Mouse (Mus musculus): ENCODE data around the gene Vstm2a. TPM values are rescaled to one million over a fixed set of nuclear protein-coding genes. Genes with fewer than 3 reads are reported as not detected.
A peak's percentile ranks its signal among the peaks of the same experiment; 100 is the strongest.

Vstm2a gene
- polyA plus RNA-seq, 1 experiment: not detected

GRCm38 (mm10) chr11:16260764-16261578 lies 3.4 kb downstream of the Vstm2a start:
- TF ChIP-seq TCF12 (IDR thresholded peaks at IDR 0.05; ENCODE audit: insufficient read depth, poor library complexity, severe bottlenecking): no peak
- no peak for TF ChIP-seq TCF3 (IDR thresholded peaks at IDR 0.05; ENCODE audit: insufficient read length, low read depth)
- TF ChIP-seq POLR2AphosphoS2 (IDR thresholded peaks at IDR 0.05; ENCODE audit: insufficient read length, low read depth): no peak
- TF ChIP-seq REST (IDR thresholded peaks at IDR 0.05; ENCODE audit: insufficient read depth, insufficient read length): no peak
- TF ChIP-seq E2F4 (IDR thresholded peaks at IDR 0.05; ENCODE audit: insufficient read depth): no peak
- TF ChIP-seq POLR2A (IDR thresholded peaks at IDR 0.05; ENCODE audit: insufficient read length, low read depth): no peak
- TF ChIP-seq MYOD1 (IDR thresholded peaks at IDR 0.05; ENCODE audit: control insufficient read depth in 1 of 3, insufficient read length in 2 of 3, low read depth in 2 of 3): no peak
- no peak for TF ChIP-seq CEBPB (IDR thresholded peaks at IDR 0.05; ENCODE audit: insufficient read depth, poor library complexity, severe bottlenecking)
- TF ChIP-seq MAX (IDR thresholded peaks at IDR 0.05; ENCODE audit: low read depth): no peak
- no peak for TF ChIP-seq MYOG (IDR thresholded peaks at IDR 0.05; ENCODE audit: control insufficient read depth in 1 of 3, insufficient read depth in 1 of 3, insufficient read length in 2 of 3, low read depth in 2 of 3)
- TF ChIP-seq USF1 (IDR thresholded peaks at IDR 0.05; ENCODE audit: low read depth): no peak
- Histone ChIP-seq H3K27me3 (ENCODE audit: control insufficient read depth, insufficient read depth, insufficient read length) (peaks cover 10% of the 10 kb centered on the region), H3ac (ENCODE audit: control insufficient read depth, insufficient read length) (no peak overlapping the region), H3K4me3 (no peak overlapping the region), H3K36me3 (ENCODE audit: control insufficient read depth, insufficient read depth) (no peaks in the 10 kb centered on the region), H3K4me2 (ENCODE audit: low read depth) (peak overlapping the region; percentile 12), H3K79me2 (ENCODE audit: control insufficient read depth, insufficient read depth) (no peaks in the 10 kb centered on the region)

GRCm38 (mm10) chr11:16268396-16268795 lies 10.9 kb downstream of the Vstm2a start:
- Histone ChIP-seq H3ac (ENCODE audit: control insufficient read depth, insufficient read length) (no peak overlapping the region), H3K4me2 (ENCODE audit: low read depth) (no peak overlapping the region), H3K27me3 (ENCODE audit: control insufficient read depth, insufficient read depth, insufficient read length) (no peaks in the 10 kb centered on the region), H3K4me3 (no peak overlapping the region), H3K79me2 (ENCODE audit: control insufficient read depth, insufficient read depth) (no peaks in the 10 kb centered on the region), H3K36me3 (ENCODE audit: control insufficient read depth, insufficient read depth) (no peaks in the 10 kb centered on the region)
- TF ChIP-seq MAX (IDR thresholded peaks at IDR 0.05; ENCODE audit: low read depth) (no peak), MYOG (IDR thresholded peaks at IDR 0.05; ENCODE audit: control insufficient read depth in 1 of 3, insufficient read depth in 1 of 3, insufficient read length in 2 of 3, low read depth in 2 of 3) (no peak), USF1 (IDR thresholded peaks at IDR 0.05; ENCODE audit: low read depth) (no peak), MYOD1 (IDR thresholded peaks at IDR 0.05; ENCODE audit: control insufficient read depth in 1 of 3, insufficient read length in 2 of 3, low read depth in 2 of 3) (no peak), POLR2A (IDR thresholded peaks at IDR 0.05; ENCODE audit: insufficient read length, low read depth) (no peak), TCF12 (IDR thresholded peaks at IDR 0.05; ENCODE audit: insufficient read depth, poor library complexity, severe bottlenecking) (no peak), TCF3 (IDR thresholded peaks at IDR 0.05; ENCODE audit: insufficient read length, low read depth) (no peak), POLR2AphosphoS2 (IDR thresholded peaks at IDR 0.05; ENCODE audit: insufficient read length, low read depth) (no peak), SRF (IDR thresholded peaks at IDR 0.05; ENCODE audit: control insufficient read depth, insufficient read length, low read depth) (no peak), CEBPB (IDR thresholded peaks at IDR 0.05; ENCODE audit: insufficient read depth, poor library complexity, severe bottlenecking) (no peak), E2F4 (IDR thresholded peaks at IDR 0.05; ENCODE audit: insufficient read depth) (no peak), REST (IDR thresholded peaks at IDR 0.05; ENCODE audit: insufficient read depth, insufficient read length) (no peak)

GRCm38 (mm10) chr11:16290381-16290780 lies 32.9 kb downstream of the Vstm2a start:
- no peaks in the 10 kb centered on the region for H3K79me2 ChIP-seq (ENCODE audit: control insufficient read depth, insufficient read depth)
- no peak for TF ChIP-seq POLR2A (IDR thresholded peaks at IDR 0.05; ENCODE audit: insufficient read length, low read depth)
- no peak for TF ChIP-seq MAX (IDR thresholded peaks at IDR 0.05; ENCODE audit: low read depth)
- TF ChIP-seq MYOG (IDR thresholded peaks at IDR 0.05; ENCODE audit: control insufficient read depth in 1 of 3, insufficient read depth in 1 of 3, insufficient read length in 2 of 3, low read depth in 2 of 3): no peak
- TF ChIP-seq TCF3 (IDR thresholded peaks at IDR 0.05; ENCODE audit: insufficient read length, low read depth): no peak
- no peak for TF ChIP-seq REST (IDR thresholded peaks at IDR 0.05; ENCODE audit: insufficient read depth, insufficient read length)
- no peak for TF ChIP-seq SRF (IDR thresholded peaks at IDR 0.05; ENCODE audit: control insufficient read depth, insufficient read length, low read depth)
- TF ChIP-seq POLR2AphosphoS2 (IDR thresholded peaks at IDR 0.05; ENCODE audit: insufficient read length, low read depth): no peak
- no peak for TF ChIP-seq USF1 (IDR thresholded peaks at IDR 0.05; ENCODE audit: low read depth)
- no peak for TF ChIP-seq E2F4 (IDR thresholded peaks at IDR 0.05; ENCODE audit: insufficient read depth)
- TF ChIP-seq TCF12 (IDR thresholded peaks at IDR 0.05; ENCODE audit: insufficient read depth, poor library complexity, severe bottlenecking): no peak
- no peak for TF ChIP-seq MYOD1 (IDR thresholded peaks at IDR 0.05; ENCODE audit: control insufficient read depth in 1 of 3, insufficient read length in 2 of 3, low read depth in 2 of 3)
- TF ChIP-seq CEBPB (IDR thresholded peaks at IDR 0.05; ENCODE audit: insufficient read depth, poor library complexity, severe bottlenecking): no peak
- H3ac ChIP-seq (ENCODE audit: control insufficient read depth, insufficient read length): no peak overlapping the region
- no peak overlapping the region for H3K4me3 ChIP-seq
- H3K36me3 ChIP-seq (ENCODE audit: control insufficient read depth, insufficient read depth): no peaks in the 10 kb centered on the region
- no peaks in the 10 kb centered on the region for H3K27me3 ChIP-seq (ENCODE audit: control insufficient read depth, insufficient read depth, insufficient read length)
- no peak overlapping the region for H3K4me2 ChIP-seq (ENCODE audit: low read depth)

- Histone ChIP-seq H3ac (ENCODE audit: control insufficient read depth, insufficient read length) (no peak overlapping the region), H3K27me3 (ENCODE audit: control insufficient read depth, insufficient read depth, insufficient read length) (no peaks in the 10 kb centered on the region), H3K4me3 (no peak overlapping the region), H3K4me2 (ENCODE audit: low read depth) (no peak overlapping the region), H3K36me3 (ENCODE audit: control insufficient read depth, insufficient read depth) (no peaks in the 10 kb centered on the region), H3K79me2 (ENCODE audit: control insufficient read depth, insufficient read depth) (no peaks in the 10 kb centered on the region)
- TF ChIP-seq TCF12 (IDR thresholded peaks at IDR 0.05; ENCODE audit: insufficient read depth, poor library complexity, severe bottlenecking) (no peak), POLR2AphosphoS2 (IDR thresholded peaks at IDR 0.05; ENCODE audit: insufficient read length, low read depth) (no peak), POLR2A (IDR thresholded peaks at IDR 0.05; ENCODE audit: insufficient read length, low read depth) (no peak), E2F4 (IDR thresholded peaks at IDR 0.05; ENCODE audit: insufficient read depth) (no peak), SRF (IDR thresholded peaks at IDR 0.05; ENCODE audit: control insufficient read depth, insufficient read length, low read depth) (no peak), MYOG (IDR thresholded peaks at IDR 0.05; ENCODE audit: control insufficient read depth in 1 of 3, insufficient read depth in 1 of 3, insufficient read length in 2 of 3, low read depth in 2 of 3) (no peak), MYOD1 (IDR thresholded peaks at IDR 0.05; ENCODE audit: control insufficient read depth in 1 of 3, insufficient read length in 2 of 3, low read depth in 2 of 3) (no peak), TCF3 (IDR thresholded peaks at IDR 0.05; ENCODE audit: insufficient read length, low read depth) (no peak), CEBPB (IDR thresholded peaks at IDR 0.05; ENCODE audit: insufficient read depth, poor library complexity, severe bottlenecking) (no peak), USF1 (IDR thresholded peaks at IDR 0.05; ENCODE audit: low read depth) (no peak), REST (IDR thresholded peaks at IDR 0.05; ENCODE audit: insufficient read depth, insufficient read length) (no peak), MAX (IDR thresholded peaks at IDR 0.05; ENCODE audit: low read depth) (no peak)
Observed at GRCm38 (mm10) chr11:16292960-16293359, 35.4 kb downstream of the Vstm2a start.
